Mouse (Mus musculus) frontal cortex, adult (tissue): Measurements from ENCODE around the gene 2310007B03Rik.
"Not testable (repeated sequence)": the region's sequence is repeated elsewhere in the genome, so short reads cannot be mapped to it uniquely, and the experiment has no call there.

Experiments
- ATAC-seq: cut with Nextera tagmentation; 2 replicates; pipeline ENCODE4 v1.9.2; 2017; ENCODE audit warnings: mild to moderate bottlenecking, moderate library complexity, mixed read lengths; ENCODE audit not compliant: low TSS enrichment

2310007B03Rik gene

DNA sequence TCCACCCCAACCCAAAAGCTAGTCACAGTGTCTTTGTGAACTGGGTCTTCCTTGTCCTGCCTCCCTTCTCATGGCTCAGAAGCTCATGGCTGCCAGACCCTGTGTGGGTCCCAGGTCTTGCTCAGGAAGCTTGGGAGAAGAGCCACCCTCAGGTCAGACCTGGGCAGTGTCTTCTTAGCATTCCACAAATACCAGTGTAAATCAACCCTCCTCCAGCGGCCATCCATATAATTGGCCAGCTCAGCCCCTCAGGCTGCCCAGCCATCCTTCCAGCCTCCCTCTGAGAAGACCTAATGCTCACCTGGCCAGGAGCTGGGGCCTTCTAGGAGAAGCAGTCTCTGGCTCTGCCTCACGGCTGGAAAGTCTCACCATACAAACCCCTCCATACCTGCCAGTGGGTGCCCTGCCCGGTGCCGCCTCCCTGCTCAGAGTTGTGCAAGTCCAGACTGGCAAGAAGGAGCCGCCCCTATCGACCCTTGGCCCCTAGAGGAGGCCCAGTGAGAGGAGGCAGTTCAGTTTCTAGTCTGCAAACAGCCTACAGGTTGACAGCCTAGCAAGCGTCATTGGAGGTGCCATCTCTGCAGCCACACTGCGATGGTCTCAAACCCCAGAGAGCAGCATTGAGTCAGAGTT lies at the start of gene 2310007B03Rik:
2310007B03Rik (minus strand) TSS at position 448 of the 633 bp plus-strand sequence.
- no peak for ATAC-seq

DNA sequence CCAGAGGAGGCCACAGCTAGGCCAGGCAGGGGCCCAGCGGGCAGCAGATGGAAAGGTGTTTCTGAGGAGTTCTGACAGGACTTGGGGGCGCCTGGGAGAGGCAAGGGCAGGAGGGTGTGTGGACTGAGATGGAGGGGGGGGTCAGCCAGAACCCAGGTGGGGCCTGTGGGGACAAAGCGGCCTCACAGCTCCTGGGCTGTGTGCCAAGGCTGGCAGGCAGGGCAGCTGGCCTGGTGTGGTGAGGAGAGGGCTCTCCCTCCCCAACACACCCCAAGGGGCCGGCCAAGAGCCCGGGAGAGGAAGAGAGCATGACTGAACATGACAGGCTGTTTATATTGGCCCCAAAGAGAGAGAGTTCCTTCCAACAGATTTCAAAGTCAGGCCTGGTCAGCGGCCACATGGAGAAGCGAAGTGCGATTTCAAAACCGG lies 49.5 kb upstream of the 2310007B03Rik start:
- peak; percentile 45; the same call in 1 of the 2 replicates for ATAC-seq

DNA sequence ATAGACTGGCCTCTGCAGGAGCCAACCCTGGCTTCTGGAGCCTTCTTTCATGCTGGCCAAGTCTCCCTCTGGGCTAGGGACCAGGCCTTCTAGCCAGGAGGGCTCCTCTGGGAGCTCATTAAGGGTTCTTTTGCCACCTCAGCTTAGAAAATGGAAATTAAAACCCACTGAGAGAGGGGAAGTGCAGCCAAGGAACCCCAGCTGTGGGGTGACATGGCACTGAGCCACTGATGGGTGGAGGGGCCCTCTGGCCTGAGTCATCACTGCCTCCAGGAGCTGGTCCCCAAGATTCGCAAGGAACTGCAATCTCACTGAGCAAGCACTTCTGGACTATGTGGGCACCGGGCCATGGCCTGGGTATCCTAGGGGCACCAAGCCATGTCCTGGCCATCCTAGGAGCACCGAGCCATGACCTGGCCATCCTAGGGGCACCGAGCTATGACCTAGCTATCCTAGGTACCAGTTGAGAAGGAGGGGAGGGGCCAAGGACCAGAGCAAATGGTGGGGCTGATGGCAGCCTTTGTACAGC lies 46.9 kb upstream of the 2310007B03Rik start:
- peak; percentile 50 for ATAC-seq

DNA sequence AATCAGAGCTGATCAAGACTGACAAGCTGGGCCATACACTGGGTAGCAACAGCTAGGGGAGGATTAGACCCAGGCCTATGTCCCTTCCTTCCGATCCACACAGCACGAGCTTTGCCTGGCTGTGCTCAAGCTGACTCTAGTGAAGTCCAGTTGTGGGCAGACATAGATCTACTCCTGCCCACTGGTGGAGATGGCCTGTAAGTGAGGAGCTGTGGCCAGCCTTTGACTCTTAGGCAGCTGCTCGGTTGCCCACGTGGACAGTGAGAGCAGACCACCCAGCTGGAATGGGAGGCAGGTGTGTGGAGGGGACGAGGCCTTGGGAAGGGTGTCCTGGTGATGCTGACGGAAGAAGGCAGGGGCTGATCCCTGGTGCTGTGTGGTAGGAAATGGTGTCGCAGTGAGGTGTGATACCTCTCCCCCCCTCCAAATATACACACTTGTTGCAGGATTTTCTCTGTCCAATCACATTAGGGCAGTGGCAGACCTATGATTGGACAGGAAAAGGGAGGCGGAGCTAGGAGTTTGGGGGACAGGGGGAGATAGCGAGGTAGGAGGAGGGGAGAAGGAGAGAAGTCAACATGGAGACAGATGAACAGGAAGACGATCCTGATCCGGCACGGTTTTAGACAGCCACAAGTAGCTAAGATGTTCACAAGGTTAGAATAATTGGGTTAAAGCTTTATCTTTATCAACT lies 45.7 kb upstream of the 2310007B03Rik start:
- no peak for ATAC-seq

GRCm38 (mm10) chr1:93197916-93198315 lies 37.2 kb upstream of the 2310007B03Rik start:
- no peak for ATAC-seq

- ATAC-seq = not testable (repeated sequence)
These were observed 36.7 kb upstream of the 2310007B03Rik start for GRCm38 (mm10) chr1:93197454-93197853.

DNA sequence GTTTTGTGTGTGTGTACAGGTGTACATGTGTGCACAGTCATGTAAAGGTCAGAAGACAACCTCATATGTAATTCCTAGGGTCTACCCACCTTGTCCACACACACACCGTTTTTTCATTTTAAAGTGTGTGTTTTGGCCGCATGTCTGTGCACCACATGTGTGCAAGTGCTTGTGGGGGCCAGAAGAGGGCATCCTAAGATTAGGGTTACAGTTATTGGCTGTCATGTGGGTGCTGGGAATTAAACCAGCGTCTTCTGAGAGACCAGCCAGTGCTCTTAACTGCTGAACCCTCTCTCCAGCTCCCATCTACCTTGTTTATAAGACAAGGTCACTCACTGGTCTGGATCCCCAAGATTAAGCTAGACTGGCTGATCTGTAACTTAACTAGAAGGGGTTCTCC lies 34.2 kb upstream of the 2310007B03Rik start:
- ATAC-seq = no peak

- no peak for ATAC-seq
These were observed 30.1 kb upstream of the 2310007B03Rik start for GRCm38 (mm10) chr1:93190726-93191305.

GRCm38 (mm10) chr1:93184071-93184828 lies 23.5 kb upstream of the 2310007B03Rik start:
- ATAC-seq = peak; percentile 50; the same call in 1 of the 2 replicates

DNA sequence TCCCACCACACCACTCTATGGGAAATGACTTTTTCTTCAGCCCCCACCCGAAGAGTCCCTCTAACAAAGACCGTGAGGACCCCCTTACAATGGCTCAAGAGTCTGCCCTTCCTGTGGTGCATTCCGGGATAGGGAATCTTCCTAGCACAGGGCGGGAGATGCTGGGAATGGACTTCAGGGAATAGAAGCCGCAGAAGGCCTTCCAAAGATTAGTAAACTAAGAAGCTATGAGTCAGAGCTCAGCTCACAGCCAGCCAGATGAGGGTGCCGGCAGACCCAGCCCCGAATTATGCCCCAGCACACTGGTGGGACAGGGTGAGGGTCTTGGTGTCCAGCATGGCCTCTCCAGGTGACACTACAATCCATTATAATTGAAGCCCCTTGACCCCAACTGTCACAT lies 21.5 kb upstream of the 2310007B03Rik start:
- no peak for ATAC-seq

- peak; percentile 18; the same call in 1 of the 2 replicates for ATAC-seq
These were observed 16.0 kb upstream of the 2310007B03Rik start for GRCm38 (mm10) chr1:93176525-93177332.

GRCm38 (mm10) chr1:93175849-93176248 lies 15.1 kb upstream of the 2310007B03Rik start:
- ATAC-seq = no peak

- peak; percentile 72 for ATAC-seq
These were observed 13.7 kb upstream of the 2310007B03Rik start for GRCm38 (mm10) chr1:93174399-93174798.

- ATAC-seq = peak; percentile 64
These were observed 12.9 kb upstream of the 2310007B03Rik start for GRCm38 (mm10) chr1:93173665-93174064.

DNA sequence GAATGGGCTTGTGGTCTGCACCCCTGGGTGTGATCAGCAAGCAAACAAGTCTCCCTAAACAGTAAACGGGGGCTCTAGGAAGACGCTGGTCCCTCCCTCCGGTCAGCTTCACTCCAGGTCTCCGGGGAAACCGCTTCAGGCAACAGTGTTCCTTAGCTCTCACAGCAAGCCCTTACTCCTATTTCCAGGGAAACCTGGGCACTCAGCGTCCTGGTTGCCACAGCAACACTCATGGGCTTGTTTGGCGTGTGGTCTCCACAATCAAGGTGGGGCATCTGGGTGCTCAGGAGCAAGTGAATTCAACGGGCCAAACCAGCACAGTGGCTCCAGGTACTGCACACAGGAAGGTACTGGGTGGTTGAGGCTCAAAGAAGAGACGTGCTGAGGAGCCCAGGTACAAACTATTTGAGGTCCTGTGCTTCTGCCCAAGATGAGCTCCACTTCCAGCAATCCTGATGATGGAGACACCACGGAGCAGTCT lies 7.6 kb upstream of the 2310007B03Rik start, which contains the start of gene Crocc2:
Crocc2 (plus strand) TSS at position 431 of the 481 bp plus-strand sequence.
- no peak for ATAC-seq

DNA sequence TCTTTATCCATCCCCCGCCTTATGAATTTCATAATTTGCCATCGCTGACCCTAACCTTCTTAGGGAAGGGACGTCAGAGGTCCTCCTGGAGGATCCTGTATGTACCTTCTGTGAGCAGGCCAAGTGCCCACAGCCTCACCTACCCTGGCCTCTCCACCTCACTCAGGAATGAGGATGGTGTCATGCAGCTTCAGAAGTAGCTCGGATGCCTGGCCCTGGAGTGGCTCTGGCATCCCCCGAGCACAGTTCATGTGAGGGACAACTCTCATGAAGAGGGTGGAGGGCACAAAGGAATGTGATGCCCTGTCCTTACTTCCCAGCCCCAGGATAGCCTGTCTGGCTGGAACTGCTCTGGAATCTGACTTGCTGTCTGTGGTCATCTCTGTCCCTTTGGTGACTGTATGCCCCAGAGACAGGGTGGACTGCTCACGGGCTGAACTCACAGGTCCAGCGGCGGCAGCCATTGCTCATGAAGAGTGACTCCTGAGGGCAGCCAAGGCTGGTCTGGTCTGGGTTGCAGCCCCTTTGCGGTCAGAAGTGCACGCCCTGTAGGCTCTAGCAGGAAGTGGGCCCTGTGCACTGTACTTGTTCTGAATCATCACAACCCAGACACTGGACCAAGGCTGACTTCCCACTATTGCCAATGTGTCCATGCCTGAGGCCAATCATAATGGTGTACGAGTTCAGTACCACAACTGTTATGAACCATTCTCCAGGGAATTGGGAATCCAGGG lies 5.8 kb upstream of the 2310007B03Rik start:
- ATAC-seq = no peak

- no peak for ATAC-seq
These were observed 4.7 kb upstream of the 2310007B03Rik start for GRCm38 (mm10) chr1:93165447-93165846.

DNA sequence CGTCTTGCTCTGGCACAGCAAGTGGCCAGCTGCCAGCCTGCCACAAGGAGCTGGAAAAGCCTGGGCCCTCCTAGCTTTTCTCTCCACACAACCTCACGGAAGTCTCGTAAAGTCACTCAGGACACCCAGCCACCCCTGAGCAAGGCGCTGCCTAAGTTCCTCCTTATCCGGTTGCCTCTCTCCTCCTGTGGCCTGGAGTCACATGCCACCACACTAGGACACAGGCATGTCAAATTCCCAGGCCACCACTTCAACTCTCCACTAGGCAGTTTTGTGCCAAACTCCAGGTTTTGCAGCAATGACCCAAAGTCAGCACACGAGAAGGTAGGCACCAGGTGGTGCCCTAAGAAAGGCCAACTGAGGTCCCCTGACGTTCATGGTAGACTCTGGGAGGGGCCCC lies 1.8 kb upstream of the 2310007B03Rik start:
- ATAC-seq = no peak

- ATAC-seq = no peak
These were observed 1.2 kb upstream of the 2310007B03Rik start for GRCm38 (mm10) chr1:93161921-93162320.

DNA sequence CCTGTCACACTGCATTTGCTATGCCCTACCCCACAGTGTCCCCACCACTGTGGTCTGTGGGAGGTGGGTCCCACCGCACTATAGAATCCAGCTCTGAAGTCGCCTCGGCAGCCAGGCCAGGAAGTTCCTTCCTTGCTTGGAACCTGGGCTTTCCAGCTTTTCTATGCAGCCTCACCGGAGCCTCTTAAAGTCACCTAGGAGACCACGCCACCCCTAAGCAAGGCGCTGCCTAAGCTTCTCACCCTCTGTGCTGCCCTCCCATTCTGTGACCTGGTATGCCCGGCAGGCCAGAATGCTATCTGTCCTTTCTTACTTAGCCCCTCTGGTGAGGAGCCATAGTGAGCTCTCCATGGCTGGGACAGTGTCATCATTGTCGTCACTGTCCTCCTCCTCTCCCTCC lies 602 bp upstream of the 2310007B03Rik start:
- ATAC-seq = no peak
